Mouse (Mus musculus) lung, embryonic 16.5 days (tissue): ENCODE data around the gene Unc50. TPM values are rescaled to one million over a fixed set of nuclear protein-coding genes. Genes with fewer than 3 reads are reported as not detected.
A peak's percentile ranks its signal among the peaks of the same experiment; 100 is the strongest.

Experiments used
- ATAC-seq: fragments of 200-750 bp; cut with Nextera tagmentation; 2 replicates; pipeline ENCODE4 v1.8.0; 2017; ENCODE audit warnings: low read depth, mild to moderate bottlenecking, moderate library complexity
- H3K27ac ChIP-seq: fragments of 300-500 bp; sonication (generic); 2 replicates; pipeline ENCODE4 v1.5.1; 2014; ENCODE audit warnings: mild to moderate bottlenecking, control low read depth, low read length
- H3K27me3 ChIP-seq: fragments of 300-500 bp; sonication (generic); 2 replicates; pipeline ENCODE4 v1.6.1; 2014; ENCODE audit warnings: low read depth, low read length, mixed read lengths; ENCODE audit not compliant: control insufficient read depth, insufficient read depth
- H3K36me3 ChIP-seq: fragments of 300-500 bp; sonication (generic); 2 replicates; pipeline ENCODE4 v1.6.1; 2014; ENCODE audit warnings: low read length; ENCODE audit not compliant: control insufficient read depth, insufficient read depth
- H3K4me1 ChIP-seq: fragments of 300-500 bp; sonication (generic); replicated peaks from 2 replicates; pipeline ENCODE4 v1.6.1; 2014; ENCODE audit warnings: low read length, mixed read lengths; ENCODE audit not compliant: control insufficient read depth, insufficient read depth
- H3K4me2 ChIP-seq: fragments of 300-500 bp; sonication (generic); 2 replicates; pipeline ENCODE4 v1.6.1; 2014; ENCODE audit warnings: low read depth, low read length, control low read depth
- H3K4me3 ChIP-seq: fragments of 300-500 bp; sonication (generic); 2 replicates; pipeline ENCODE4 v1.5.1; 2014; ENCODE audit warnings: mild to moderate bottlenecking, low read length, control low read depth
- H3K9ac ChIP-seq: fragments of 300-500 bp; sonication (generic); 2 replicates; pipeline ENCODE4 v1.6.1; 2014; ENCODE audit warnings: low read length, control low read depth
- H3K9me3 ChIP-seq: fragments of 300-500 bp; sonication (generic); 2 replicates; pipeline ENCODE4 v1.6.1; 2016; ENCODE audit warnings: low read length; ENCODE audit not compliant: control insufficient read depth
- WGBS: fragments of 180-500 bp; shearing (Covaris S2); extraction: QIAGEN DNeasy Blood & Tissue Kit; methylation state at CpG from one replicate; pipeline ENCODE4 v1.1.7; 2014; 5-methylcytosine and 5-hydroxymethylcytosine counted together
- polyA plus RNA-seq: library from polyadenylated mRNA; unstranded; fragments of >200 nt; fragmentation: Nextera tagmentation; extraction: Ambion mirVana; gene quantifications from 2 replicates; pipeline ENCODE4 v1.2.1, GENCODE M21; 2015

The Unc50 gene
- polyA plus RNA-seq, 1 experiment from 2014 or later = 133 TPM

GRCm38 (mm10) chr1:37405137-37405536, 24.8 kb upstream of the Unc50 start:
- Histone ChIP-seq H3K4me1 (no peaks in the 10 kb centered on the region), H3K9ac (no peak overlapping the region), H3K27me3 (no peaks in the 10 kb centered on the region), H3K4me3 (no peak overlapping the region), H3K36me3 (no peaks in the 10 kb centered on the region), H3K4me2 (no peak overlapping the region), H3K9me3 (no peaks in the 10 kb centered on the region), H3K27ac (no peak overlapping the region)
- ATAC-seq = no peak
- 84% methylated on average over 2 of the region's 2 CpGs for WGBS

DNA sequence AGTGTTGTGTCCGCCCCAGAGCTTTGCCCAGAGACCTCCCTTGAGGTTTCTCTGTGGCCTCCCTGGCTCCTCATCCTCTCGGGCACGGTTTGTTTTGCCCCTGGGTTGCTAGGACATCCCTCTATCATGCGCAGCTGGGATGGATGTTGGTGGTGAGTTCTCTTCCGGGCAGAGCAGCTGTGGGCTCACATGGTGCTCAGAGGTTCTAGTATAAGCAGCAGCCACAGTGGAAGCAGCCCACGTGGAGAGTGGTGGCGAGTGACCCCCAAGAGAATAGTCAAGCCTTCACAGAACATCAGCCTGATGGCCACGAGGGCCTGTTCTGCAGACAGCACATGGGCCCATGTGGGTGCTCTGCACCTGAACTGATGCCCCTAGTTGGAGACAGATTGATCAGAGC, 22.7 kb upstream of the Unc50 start:
- Histone ChIP-seq H3K4me1 (no peaks in the 10 kb centered on the region), H3K27me3 (no peaks in the 10 kb centered on the region), H3K9me3 (no peaks in the 10 kb centered on the region), H3K27ac (no peak overlapping the region), H3K36me3 (no peaks in the 10 kb centered on the region), H3K9ac (no peak overlapping the region), H3K4me2 (no peak overlapping the region), H3K4me3 (no peak overlapping the region)
- no peak for ATAC-seq
- WGBS = 86% methylated on average over 8 of the region's 8 CpGs

DNA sequence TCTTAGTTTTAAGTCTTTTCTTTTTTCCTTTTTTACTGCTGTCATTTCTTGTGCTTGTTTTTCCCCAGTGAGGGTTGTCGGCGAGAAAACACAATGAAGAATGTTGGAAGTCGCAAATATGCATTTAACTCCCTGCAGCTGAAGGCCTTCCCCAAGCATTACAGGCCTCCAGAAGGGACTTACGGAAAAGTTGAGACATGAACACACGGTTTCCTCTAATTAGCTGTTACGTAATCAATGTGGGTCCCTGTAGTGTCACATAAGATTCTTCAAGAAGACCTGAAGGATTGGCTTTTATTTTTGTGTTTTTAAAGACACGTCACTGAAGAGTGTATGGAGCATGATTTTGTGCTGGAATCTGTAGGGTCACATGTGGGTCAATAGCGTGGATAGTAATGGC, 21.9 kb upstream of the Unc50 start:
- Histone ChIP-seq H3K36me3 (no peaks in the 10 kb centered on the region), H3K4me2 (no peak overlapping the region), H3K27ac (no peak overlapping the region), H3K4me1 (no peaks in the 10 kb centered on the region), H3K9me3 (no peaks in the 10 kb centered on the region), H3K27me3 (no peaks in the 10 kb centered on the region), H3K4me3 (no peak overlapping the region), H3K9ac (no peak overlapping the region)
- ATAC-seq = no peak
- 70% methylated on average over 8 of the region's 8 CpGs for WGBS

- Histone ChIP-seq H3K9ac (no peak overlapping the region), H3K4me1 (no peaks in the 10 kb centered on the region), H3K4me2 (no peak overlapping the region), H3K27ac (no peak overlapping the region), H3K36me3 (no peaks in the 10 kb centered on the region), H3K9me3 (no peaks in the 10 kb centered on the region), H3K4me3 (no peak overlapping the region), H3K27me3 (no peaks in the 10 kb centered on the region)
- 57% methylated on average over 3 of the region's 3 CpGs for WGBS
- ATAC-seq = no peak
These were observed 21.3 kb upstream of the Unc50 start for GRCm38 (mm10) chr1:37408678-37409077.

DNA sequence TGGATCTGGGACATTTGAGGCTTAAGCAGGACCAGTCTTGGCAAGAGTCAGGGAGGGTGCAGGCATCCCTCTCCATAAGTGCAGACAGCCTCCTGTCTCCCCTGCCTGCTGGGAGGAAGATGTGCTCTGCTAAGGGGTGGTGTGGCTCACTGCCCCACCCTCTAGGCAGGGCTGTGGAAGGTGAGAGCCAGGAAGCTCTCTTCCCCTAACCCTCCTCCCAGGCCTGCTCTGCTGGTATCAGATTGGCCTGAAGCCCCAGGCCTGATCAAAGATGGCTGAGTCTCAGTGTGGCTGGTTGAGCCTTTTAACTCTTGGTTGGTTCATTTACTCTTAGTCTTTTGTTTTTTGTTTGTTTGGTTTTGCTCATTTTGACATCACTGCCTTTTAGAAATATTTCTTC, 20.3 kb upstream of the Unc50 start:
- H3K9me3 ChIP-seq = no peaks in the 10 kb centered on the region
- H3K9ac ChIP-seq = no peak overlapping the region
- H3K27me3 ChIP-seq = no peaks in the 10 kb centered on the region
- no peaks in the 10 kb centered on the region for H3K4me1 ChIP-seq
- H3K36me3 ChIP-seq = no peaks in the 10 kb centered on the region
- no peak for ATAC-seq
- no peak overlapping the region for H3K4me2 ChIP-seq
- H3K4me3 ChIP-seq = no peak overlapping the region
- no peak overlapping the region for H3K27ac ChIP-seq

DNA sequence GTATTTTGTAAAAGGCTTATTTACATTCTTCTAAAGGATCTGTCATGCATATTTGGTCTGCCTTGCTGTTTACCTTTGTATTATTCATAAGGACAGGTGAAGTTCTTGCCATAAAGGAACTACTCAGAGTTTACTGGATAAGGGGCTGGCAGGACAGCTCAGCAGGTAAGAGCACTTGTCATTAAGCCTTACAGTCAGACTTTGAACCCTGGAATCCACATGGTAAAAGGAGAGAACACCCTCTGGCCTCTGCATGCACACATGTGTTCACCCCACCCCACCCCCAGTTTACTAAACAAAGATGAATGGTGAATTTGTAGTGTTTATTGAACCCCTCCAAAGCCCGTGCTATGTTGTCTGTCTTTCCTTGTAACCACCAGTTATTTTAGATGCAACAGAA, 14.5 kb upstream of the Unc50 start:
- H3K4me2 ChIP-seq = no peak overlapping the region
- no peaks in the 10 kb centered on the region for H3K4me1 ChIP-seq
- ATAC-seq = no peak
- WGBS = 87% methylated on average over 1 of the region's 1 CpGs
- no peak overlapping the region for H3K9ac ChIP-seq
- H3K27me3 ChIP-seq = no peaks in the 10 kb centered on the region
- H3K27ac ChIP-seq = no peak overlapping the region
- no peaks in the 10 kb centered on the region for H3K9me3 ChIP-seq
- H3K36me3 ChIP-seq = peaks cover 19% of the 10 kb centered on the region
- no peak overlapping the region for H3K4me3 ChIP-seq

DNA sequence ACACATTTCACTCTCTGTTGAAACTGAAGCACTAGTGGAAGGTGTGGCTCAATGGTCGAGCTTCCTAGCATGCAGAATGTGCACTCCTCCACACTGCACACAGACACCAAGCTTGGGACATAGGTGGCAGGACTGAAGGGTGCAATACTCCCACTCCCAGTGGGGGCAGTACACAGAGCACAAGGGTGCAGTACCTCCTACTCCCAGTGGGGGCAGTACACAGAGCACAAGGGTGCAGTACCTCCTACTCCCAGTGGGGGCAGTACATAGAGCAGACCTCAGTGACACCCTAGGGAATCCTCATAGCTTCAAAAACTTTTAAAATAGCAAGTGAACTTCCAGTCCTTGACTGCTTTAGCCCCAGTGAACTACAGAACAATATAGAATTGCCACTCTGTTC, 10.5 kb upstream of the Unc50 start:
- H3K27ac ChIP-seq = no peak overlapping the region
- no peak for ATAC-seq
- H3K4me2 ChIP-seq = no peak overlapping the region
- peaks cover 24% of the 10 kb centered on the region for H3K36me3 ChIP-seq
- WGBS = 79% methylated on average over 1 of the region's 1 CpGs
- no peaks in the 10 kb centered on the region for H3K4me1 ChIP-seq
- no peak overlapping the region for H3K4me3 ChIP-seq
- no peaks in the 10 kb centered on the region for H3K27me3 ChIP-seq
- H3K9ac ChIP-seq = no peak overlapping the region
- no peaks in the 10 kb centered on the region; the same call in 1 of the 2 replicates for H3K9me3 ChIP-seq

- no peak overlapping the region for H3K4me2 ChIP-seq
- peaks cover 19% of the 10 kb centered on the region for H3K4me1 ChIP-seq
- no peak overlapping the region for H3K4me3 ChIP-seq
- no peak overlapping the region for H3K9ac ChIP-seq
- no peak overlapping the region for H3K27ac ChIP-seq
- 93% methylated on average over 8 of the region's 8 CpGs for WGBS
- peaks cover 16% of the 10 kb centered on the region for H3K36me3 ChIP-seq
- ATAC-seq = no peak
- no peaks in the 10 kb centered on the region; the same call in 1 of the 2 replicates for H3K9me3 ChIP-seq
- H3K27me3 ChIP-seq = no peaks in the 10 kb centered on the region
These were observed 2.6 kb upstream of the Unc50 start for GRCm38 (mm10) chr1:37427144-37427875.

- 65% methylated on average over 2 of the region's 2 CpGs for WGBS
- Histone ChIP-seq H3K4me2 (peak overlapping the region; percentile 94), H3K4me1 (peaks cover 19% of the 10 kb centered on the region), H3K9me3 (no peaks in the 10 kb centered on the region; the same call in 1 of the 2 replicates), H3K4me3 (peak overlapping the region; percentile 93), H3K9ac (peak overlapping the region; percentile 77), H3K36me3 (peaks cover 29% of the 10 kb centered on the region), H3K27ac (no peak overlapping the region), H3K27me3 (no peaks in the 10 kb centered on the region)
- no peak for ATAC-seq
These were observed 1.0 kb upstream of the Unc50 start for GRCm38 (mm10) chr1:37428911-37429310.
